Mouse (Mus musculus) frontal cortex, adult 2 months (tissue): Measurements from ENCODE around the gene Ly9. TPM values are rescaled to one million over a fixed set of nuclear protein-coding genes. Genes with fewer than 3 reads are reported as not detected.
A peak's percentile ranks its signal among the peaks of the same experiment; 100 is the strongest.

Experiments
- DNase-seq, 2 experiments: peaks; one replicate each; pipeline ENCODE4 v3.0.0; 2022; ENCODE audit warnings: low spot score in 1 of 2; ENCODE audit errors: extremely low spot score in 1 of 2
- polyA plus RNA-seq: library from polyadenylated mRNA; depleted of rRNA; stranded (reverse); fragments of >200 nt; gene quantifications from 2 replicates; pipeline ENCODE4 v1.2.3, GENCODE M21; 2012

Ly9 gene
- polyA plus RNA-seq, 1 experiment, result 0.32 TPM

GRCm38 (mm10) chr1:171606656-171607055 lies 554 bp downstream of the Ly9 start:
- DNase-seq, result no peak

- no peak for DNase-seq
These were observed 2.5 kb downstream of the Ly9 start for GRCm38 (mm10) chr1:171604686-171605085.

- no peak for DNase-seq
These were observed 22.6 kb downstream of the Ly9 start for GRCm38 (mm10) chr1:171584584-171584983.

- no peak for DNase-seq
These were observed 30.0 kb downstream of the Ly9 start for GRCm38 (mm10) chr1:171577168-171577567.

- peak in 1 of 2 experiments; percentile 11 for DNase-seq
These were observed 38.8 kb downstream of the Ly9 start for GRCm38 (mm10) chr1:171568436-171568835.

GRCm38 (mm10) chr1:171566777-171567176 lies 40.4 kb downstream of the Ly9 start:
- peak in 1 of 2 experiments; percentile 65 for DNase-seq

GRCm38 (mm10) chr1:171565888-171566287 lies 41.3 kb downstream of the Ly9 start:
- DNase-seq, result no peak

- peak in 1 of 2 experiments; percentile 2 for DNase-seq
These were observed 43.0 kb downstream of the Ly9 start for GRCm38 (mm10) chr1:171564247-171564646.

GRCm38 (mm10) chr1:171563042-171563441 lies 44.2 kb downstream of the Ly9 start:
- DNase-seq, result no peak

GRCm38 (mm10) chr1:171561639-171562225 lies 45.5 kb downstream of the Ly9 start:
- DNase-seq, result no peak

- DNase-seq, result no peak
These were observed 46.0 kb downstream of the Ly9 start for GRCm38 (mm10) chr1:171561200-171561599.

- DNase-seq, result no peak
These were observed 46.9 kb downstream of the Ly9 start for GRCm38 (mm10) chr1:171560262-171560661.

- DNase-seq, result no peak
These were observed 48.3 kb downstream of the Ly9 start, which contains the start of gene Cd244a for GRCm38 (mm10) chr1:171558898-171559297. TSS of gene Cd244a (plus strand) at chr1:171559193.

- no peak for DNase-seq
These were observed 48.8 kb downstream of the Ly9 start for GRCm38 (mm10) chr1:171558407-171558806.

- no peak for DNase-seq
These were observed 50.8 kb downstream of the Ly9 start for GRCm38 (mm10) chr1:171556366-171556765.

GRCm38 (mm10) chr1:171553359-171554341 lies 53.6 kb downstream of the Ly9 start:
- no peak for DNase-seq

- DNase-seq, result no peak
These were observed 55.0 kb downstream of the Ly9 start for GRCm38 (mm10) chr1:171552230-171552629.

- no peak for DNase-seq
These were observed 55.9 kb downstream of the Ly9 start for GRCm38 (mm10) chr1:171551326-171551725.

- DNase-seq, result no peak
These were observed 66.5 kb downstream of the Ly9 start for GRCm38 (mm10) chr1:171540694-171541093.
